Mouse (Mus musculus) activated CD4-positive, CD25-positive, alpha-beta regulatory T cell (primary cell): Measurements from ENCODE around the gene Ptpn5. TPM values are rescaled to one million over a fixed set of nuclear protein-coding genes. Genes with fewer than 3 reads are reported as not detected.

Experiments
- polyA plus RNA-seq, 2 experiments: library from polyadenylated mRNA; unstranded; fragments of 100-300 nt; shearing (Covaris generic); gene quantifications; one replicate each; pipeline ENCODE4 v1.2.1; 2017

The Ptpn5 gene
- polyA plus RNA-seq: 1 to 10 TPM in 1 of 2 experiments, under 1 TPM in 1; 0.90 to 9.1 TPM

GRCm38 (mm10) chr7:47133331-47133730 lies at the start of gene Ptpn5:
Gene Ptpn5 (minus strand): TSS chr7:47133684.

GRCm38 (mm10) chr7:47050366-47050765 lies 83.1 kb downstream of the Ptpn5 start, which contains the start of gene Tmem86a:
Gene Tmem86a (plus strand): TSS chr7:47050601.

Other genes starting within 250 kb of the Ptpn5 start
- 100 to 1,000 TPM; 126 to 130 TPM for gene Tsg101, start 213.7 kb downstream of the Ptpn5 start, polyA plus RNA-seq
- 1 to 10 TPM; 6.4 to 7.2 TPM for gene Uevld, start 175.2 kb downstream of the Ptpn5 start, polyA plus RNA-seq
- gene Gm9999, start 150.1 kb downstream of the Ptpn5 start, polyA plus RNA-seq: not detected
- 10 to 100 TPM; 19.0 to 40.2 TPM for gene Spty2d1, start 125.3 kb downstream of the Ptpn5 start, polyA plus RNA-seq
- gene Tmem86a, start 83.1 kb downstream of the Ptpn5 start, polyA plus RNA-seq: 1 to 10 TPM; 1.3 to 7.0 TPM
- not detected for gene Mrgpra6, start 71.2 kb upstream of the Ptpn5 start, polyA plus RNA-seq
- not detected for gene Mrgpra9, start 119.2 kb upstream of the Ptpn5 start, polyA plus RNA-seq
- not detected for gene Mrgpra1, start 220.6 kb upstream of the Ptpn5 start, polyA plus RNA-seq